Mouse (Mus musculus): Measurements from ENCODE around the gene Copz1. TPM values are rescaled to one million over a fixed set of nuclear protein-coding genes. Genes with fewer than 3 reads are reported as not detected.

Copz1 gene
- polyA plus RNA-seq, 1 experiment from 2014 or later = 265 TPM

DNA sequence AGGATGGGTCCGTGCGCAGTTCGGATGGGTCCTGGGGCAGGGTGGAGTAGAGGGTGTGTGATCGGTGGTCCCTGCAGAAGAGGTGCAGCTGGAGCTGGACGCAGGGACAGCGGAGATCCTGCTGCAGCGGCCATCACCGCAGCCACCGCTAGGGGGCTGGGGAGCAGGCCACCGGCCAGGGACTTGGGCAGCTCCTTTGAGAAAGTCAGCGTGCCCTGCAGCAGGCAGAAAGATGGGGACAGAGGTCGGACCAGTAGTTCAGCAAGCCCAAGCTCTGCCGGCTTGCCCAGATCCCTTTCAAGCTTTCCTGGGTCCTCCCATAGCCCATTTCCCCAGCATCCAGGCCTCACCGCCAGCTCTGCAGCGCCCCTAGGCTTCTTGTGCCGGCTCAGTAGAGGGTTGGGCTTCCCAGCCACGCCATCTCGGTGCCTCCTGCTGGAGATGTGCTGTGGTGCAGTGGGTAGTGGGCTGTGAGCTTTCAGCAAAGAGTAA lies 42.5 kb downstream of the Copz1 start:
- Histone ChIP-seq H3K4me1 (replicated peaks; ENCODE audit: control insufficient read depth, insufficient read depth, low read length) (0 out of 2 replicates have a peak, but pooled peaks cover 3% of the 10 kb centered on the region), H3K36me3 (ENCODE audit: control insufficient read depth, insufficient read depth, low read length) (peaks cover 3% of the 10 kb centered on the region; the same call in 1 of the 2 replicates), H3K9ac (ENCODE audit: low read length) (no peak overlapping the region; the same call in 1 of the 2 replicates), H3K4me2 (ENCODE audit: low read depth, low read length, severe bottlenecking) (peak overlapping the region; percentile 39), H3K27ac (ENCODE audit: low read depth, low read length) (no peak overlapping the region), H3K27me3 (ENCODE audit: control insufficient read depth, insufficient read depth, low read length) (no peaks in the 10 kb centered on the region), H3K9me3 (ENCODE audit: control insufficient read depth, low read length) (no peaks in the 10 kb centered on the region), H3K4me3 (ENCODE audit: low read depth, low read length) (no peak overlapping the region; the same call in 1 of the 2 replicates)
- peak; percentile 85 for ATAC-seq (replicated peaks; ENCODE audit: low FRiP score)
- 3% methylated on average over 18 of the region's 18 CpGs for WGBS
- peak; percentile 91 for DNase-seq (ENCODE audit: low spot score)

DNA sequence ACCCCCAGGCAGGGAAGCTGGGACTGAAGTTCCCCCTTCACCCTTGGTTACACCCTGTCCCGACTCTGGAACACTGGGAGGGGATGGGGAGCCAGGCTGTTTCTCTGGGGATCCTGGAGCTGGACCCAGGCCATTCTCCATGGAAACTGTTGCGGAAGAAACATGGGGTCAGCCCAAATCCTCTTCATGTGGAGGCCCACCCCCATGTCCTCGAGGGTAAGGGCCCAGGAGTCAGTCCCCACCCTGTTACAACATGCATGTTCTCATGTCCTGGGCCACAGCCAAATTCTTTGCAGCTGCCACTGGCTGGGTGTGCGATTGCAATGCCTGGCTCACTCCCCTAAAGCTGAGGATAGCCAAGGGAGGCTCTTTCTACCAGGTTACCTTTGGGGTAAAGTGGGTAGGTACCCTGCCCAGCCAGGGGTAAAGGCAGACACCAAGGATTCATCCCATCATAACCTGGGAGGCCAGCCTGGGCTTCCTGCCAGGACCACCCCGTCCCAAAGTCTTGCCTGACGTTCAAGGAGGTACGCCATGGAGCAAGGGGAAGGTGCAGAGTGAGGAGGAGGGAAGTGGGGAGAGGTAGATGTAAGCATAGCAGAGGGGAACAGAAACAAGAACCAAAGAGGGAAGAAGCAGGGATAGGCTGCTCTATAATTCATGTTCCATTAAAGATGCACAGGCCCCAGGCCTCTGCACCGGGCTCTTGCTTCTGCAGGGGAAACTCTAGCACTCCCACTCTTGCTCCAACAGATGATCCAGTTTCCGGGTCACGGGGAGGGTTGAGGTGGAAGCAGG lies 43.7 kb downstream of the Copz1 start:
- Histone ChIP-seq H3K4me1 (replicated peaks; ENCODE audit: control insufficient read depth, insufficient read depth, low read length) (0 out of 2 replicates have a peak, but pooled peaks cover 3% of the 10 kb centered on the region), H3K9me3 (ENCODE audit: control insufficient read depth, low read length) (no peaks in the 10 kb centered on the region), H3K4me3 (ENCODE audit: low read depth, low read length) (no peak overlapping the region), H3K27ac (ENCODE audit: low read depth, low read length) (no peak overlapping the region), H3K36me3 (ENCODE audit: control insufficient read depth, insufficient read depth, low read length) (peaks cover 3% of the 10 kb centered on the region; the same call in 1 of the 2 replicates), H3K9ac (ENCODE audit: low read length) (no peak overlapping the region), H3K27me3 (ENCODE audit: control insufficient read depth, insufficient read depth, low read length) (no peaks in the 10 kb centered on the region), H3K4me2 (ENCODE audit: low read depth, low read length, severe bottlenecking) (no peak overlapping the region)
- 88% methylated on average over 10 of the region's 10 CpGs for WGBS
- DNase-seq (ENCODE audit: low spot score) (no peak), ATAC-seq (replicated peaks; ENCODE audit: low FRiP score) (no peak)

DNA sequence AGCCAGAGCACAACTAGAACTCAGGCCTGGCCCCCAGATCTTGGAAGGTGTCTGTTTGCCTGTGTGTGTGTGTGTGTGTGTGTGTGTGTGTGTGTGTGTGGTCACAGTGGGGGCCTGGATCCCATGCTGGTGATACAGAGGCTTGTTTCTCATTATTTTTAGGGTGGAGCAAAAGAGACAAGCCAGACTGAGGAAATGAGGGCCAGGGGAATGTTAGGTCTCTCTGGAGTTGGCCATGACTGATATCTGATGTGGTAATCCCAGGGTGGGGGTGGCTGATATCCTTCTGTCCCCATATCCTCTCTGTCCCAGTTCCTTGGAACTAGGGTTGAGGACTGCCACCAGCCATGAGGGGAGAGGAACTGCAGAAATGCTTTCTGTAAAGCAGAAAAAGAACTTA lies 44.6 kb downstream of the Copz1 start:
- H3K4me2 ChIP-seq (ENCODE audit: low read depth, low read length, severe bottlenecking) = no peak overlapping the region
- no peak for DNase-seq (ENCODE audit: low spot score)
- no peak overlapping the region for H3K9ac ChIP-seq (ENCODE audit: low read length)
- H3K4me3 ChIP-seq (ENCODE audit: low read depth, low read length) = no peak overlapping the region
- no peak overlapping the region for H3K27ac ChIP-seq (ENCODE audit: low read depth, low read length)
- no peak for ATAC-seq (replicated peaks; ENCODE audit: low FRiP score)
- H3K27me3 ChIP-seq (ENCODE audit: control insufficient read depth, insufficient read depth, low read length) = no peaks in the 10 kb centered on the region
- no peaks in the 10 kb centered on the region for H3K9me3 ChIP-seq (ENCODE audit: control insufficient read depth, low read length)
- H3K4me1 ChIP-seq (replicated peaks; ENCODE audit: control insufficient read depth, insufficient read depth, low read length) = peaks cover 3% of the 10 kb centered on the region; the same call in 1 of the 2 replicates
- H3K36me3 ChIP-seq (ENCODE audit: control insufficient read depth, insufficient read depth, low read length) = peaks cover 3% of the 10 kb centered on the region; the same call in 1 of the 2 replicates

DNA sequence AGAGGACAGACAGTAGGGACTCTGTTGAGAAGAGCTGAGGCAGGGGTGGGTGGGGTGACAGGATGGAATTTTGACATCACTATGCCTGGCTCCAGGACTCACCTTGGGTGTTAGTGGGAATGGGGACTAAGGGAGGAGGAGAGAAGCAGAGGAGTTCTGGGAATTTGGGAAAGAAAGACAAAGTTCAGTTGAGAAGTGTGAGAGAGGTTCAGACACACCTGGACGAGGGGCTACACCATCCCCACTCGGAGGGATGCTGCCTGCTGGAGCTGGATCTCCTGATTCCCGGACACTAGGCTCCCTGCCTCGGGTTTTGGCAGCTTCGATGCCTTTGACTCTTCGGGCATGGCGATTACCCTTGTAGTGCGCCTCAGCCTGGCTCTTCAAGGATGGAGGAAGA lies 45.2 kb downstream of the Copz1 start:
- ATAC-seq (replicated peaks; ENCODE audit: low FRiP score) (no peak), DNase-seq (ENCODE audit: low spot score) (no peak)
- Histone ChIP-seq H3K27ac (ENCODE audit: low read depth, low read length) (no peak overlapping the region), H3K9ac (ENCODE audit: low read length) (no peak overlapping the region), H3K9me3 (ENCODE audit: control insufficient read depth, low read length) (no peaks in the 10 kb centered on the region), H3K4me2 (ENCODE audit: low read depth, low read length, severe bottlenecking) (no peak overlapping the region), H3K4me1 (replicated peaks; ENCODE audit: control insufficient read depth, insufficient read depth, low read length) (peaks cover 7% of the 10 kb centered on the region; the same call in 1 of the 2 replicates), H3K4me3 (ENCODE audit: low read depth, low read length) (no peak overlapping the region), H3K27me3 (ENCODE audit: control insufficient read depth, insufficient read depth, low read length) (no peaks in the 10 kb centered on the region), H3K36me3 (ENCODE audit: control insufficient read depth, insufficient read depth, low read length) (peaks cover 3% of the 10 kb centered on the region; the same call in 1 of the 2 replicates)
- 90% methylated on average over 8 of the region's 8 CpGs for WGBS

DNA sequence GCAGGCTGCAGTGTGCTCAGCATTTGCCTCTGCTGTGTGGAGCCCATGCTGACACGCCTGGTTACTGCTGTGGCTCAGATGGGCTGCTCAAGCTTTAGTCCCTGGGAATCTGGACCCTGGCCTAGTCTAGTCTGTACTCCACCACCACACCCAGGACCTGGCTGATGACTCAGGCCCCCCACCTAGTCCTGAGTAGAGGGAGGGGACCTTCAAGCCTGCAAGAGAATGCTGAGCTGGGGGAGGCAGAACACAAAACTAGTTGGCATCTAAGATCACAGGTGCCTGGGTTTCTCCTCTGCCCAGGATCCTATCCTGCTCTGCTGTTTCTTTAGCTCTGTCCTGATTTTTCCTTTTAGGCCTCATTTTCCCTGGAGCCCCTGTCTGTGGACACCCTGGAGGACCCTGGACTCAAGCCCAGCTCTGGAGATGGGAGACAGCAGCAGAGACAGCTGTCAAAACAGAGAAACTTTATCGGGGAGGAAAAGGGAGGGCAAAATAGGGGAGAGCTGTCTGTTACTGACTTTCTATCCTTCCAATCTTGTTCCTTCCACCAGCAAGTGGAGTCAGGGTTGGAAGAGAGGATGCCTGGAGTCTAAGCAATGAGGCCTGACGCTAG lies 45.8 kb downstream of the Copz1 start:
- no peak overlapping the region for H3K27ac ChIP-seq (ENCODE audit: low read depth, low read length)
- H3K9ac ChIP-seq (ENCODE audit: low read length) = no peak overlapping the region
- no peak for DNase-seq (ENCODE audit: low spot score)
- 75% methylated on average over 3 of the region's 3 CpGs for WGBS
- H3K4me2 ChIP-seq (ENCODE audit: low read depth, low read length, severe bottlenecking) = no peak overlapping the region
- no peaks in the 10 kb centered on the region for H3K27me3 ChIP-seq (ENCODE audit: control insufficient read depth, insufficient read depth, low read length)
- ATAC-seq (replicated peaks; ENCODE audit: low FRiP score) = no peak
- no peak overlapping the region for H3K4me3 ChIP-seq (ENCODE audit: low read depth, low read length)
- no peaks in the 10 kb centered on the region for H3K9me3 ChIP-seq (ENCODE audit: control insufficient read depth, low read length)
- H3K36me3 ChIP-seq (ENCODE audit: control insufficient read depth, insufficient read depth, low read length) = peaks cover 3% of the 10 kb centered on the region; the same call in 1 of the 2 replicates
- H3K4me1 ChIP-seq (replicated peaks; ENCODE audit: control insufficient read depth, insufficient read depth, low read length) = peaks cover 7% of the 10 kb centered on the region; the same call in 1 of the 2 replicates

DNA sequence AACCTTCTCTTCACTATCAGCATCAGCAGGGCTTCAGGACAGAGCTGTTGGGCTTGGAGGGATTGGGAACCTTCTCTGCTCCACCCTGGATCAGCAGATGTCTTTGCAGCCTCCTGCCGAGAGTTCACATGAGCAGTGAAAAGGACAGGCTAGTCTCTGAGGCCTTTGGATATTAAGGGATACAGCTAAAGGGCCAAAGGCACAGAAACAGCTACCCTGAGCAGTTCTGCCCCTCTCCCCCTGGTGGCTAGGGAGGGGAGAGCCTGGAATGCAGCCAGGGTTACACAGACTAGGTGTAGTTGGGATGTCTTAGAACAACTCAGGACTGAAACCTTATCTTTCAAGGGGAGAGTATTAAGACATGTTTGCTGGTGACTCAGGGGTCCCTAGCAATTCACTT lies 48.6 kb downstream of the Copz1 start:
- H3K4me1 ChIP-seq (replicated peaks; ENCODE audit: control insufficient read depth, insufficient read depth, low read length) = peaks cover 9% of the 10 kb centered on the region; the same call in 1 of the 2 replicates
- H3K9ac ChIP-seq (ENCODE audit: low read length) = no peak overlapping the region
- H3K27ac ChIP-seq (ENCODE audit: low read depth, low read length) = no peak overlapping the region
- no peaks in the 10 kb centered on the region for H3K27me3 ChIP-seq (ENCODE audit: control insufficient read depth, insufficient read depth, low read length)
- peaks cover 3% of the 10 kb centered on the region; the same call in 1 of the 2 replicates for H3K36me3 ChIP-seq (ENCODE audit: control insufficient read depth, insufficient read depth, low read length)
- no peak overlapping the region for H3K4me2 ChIP-seq (ENCODE audit: low read depth, low read length, severe bottlenecking)
- no peaks in the 10 kb centered on the region for H3K9me3 ChIP-seq (ENCODE audit: control insufficient read depth, low read length)
- ATAC-seq (replicated peaks; ENCODE audit: low FRiP score) (no peak), DNase-seq (ENCODE audit: low spot score) (no peak)
- WGBS = 80% methylated on average over 1 of the region's 1 CpGs
- no peak overlapping the region for H3K4me3 ChIP-seq (ENCODE audit: low read depth, low read length)

DNA sequence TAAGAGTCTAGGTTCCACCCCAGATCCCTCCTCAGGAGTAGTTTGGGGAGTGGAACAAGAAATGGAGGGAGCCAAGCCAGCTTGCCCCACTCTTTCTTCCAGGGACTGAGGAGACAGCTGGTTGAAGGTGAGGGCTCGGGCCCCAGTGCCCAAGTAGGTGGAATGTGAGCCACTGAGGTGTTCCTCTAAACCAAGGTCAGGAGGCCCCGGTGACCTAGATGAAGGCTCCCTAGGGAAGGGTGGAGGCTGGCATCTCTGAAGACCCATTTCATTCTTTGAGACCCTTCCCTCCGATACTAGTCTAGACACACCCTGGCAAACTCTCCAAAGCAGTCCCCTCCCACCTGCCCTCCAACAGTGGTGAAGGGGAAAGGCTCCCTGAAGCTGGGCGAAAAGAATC lies 49.9 kb downstream of the Copz1 start:
- Histone ChIP-seq H3K4me1 (replicated peaks; ENCODE audit: control insufficient read depth, insufficient read depth, low read length) (peaks cover 9% of the 10 kb centered on the region; the same call in 1 of the 2 replicates), H3K27me3 (ENCODE audit: control insufficient read depth, insufficient read depth, low read length) (no peaks in the 10 kb centered on the region), H3K36me3 (ENCODE audit: control insufficient read depth, insufficient read depth, low read length) (no peaks in the 10 kb centered on the region), H3K27ac (ENCODE audit: low read depth, low read length) (no peak overlapping the region), H3K4me3 (ENCODE audit: low read depth, low read length) (peak overlapping the region; percentile 71), H3K9ac (ENCODE audit: low read length) (peak overlapping the region; percentile 72), H3K4me2 (ENCODE audit: low read depth, low read length, severe bottlenecking) (peak overlapping the region; percentile 89), H3K9me3 (ENCODE audit: control insufficient read depth, low read length) (no peaks in the 10 kb centered on the region)
- 43% methylated on average over 4 of the region's 4 CpGs for WGBS
- ATAC-seq (replicated peaks; ENCODE audit: low FRiP score) (no peak), DNase-seq (ENCODE audit: low spot score) (peak; percentile 47)

DNA sequence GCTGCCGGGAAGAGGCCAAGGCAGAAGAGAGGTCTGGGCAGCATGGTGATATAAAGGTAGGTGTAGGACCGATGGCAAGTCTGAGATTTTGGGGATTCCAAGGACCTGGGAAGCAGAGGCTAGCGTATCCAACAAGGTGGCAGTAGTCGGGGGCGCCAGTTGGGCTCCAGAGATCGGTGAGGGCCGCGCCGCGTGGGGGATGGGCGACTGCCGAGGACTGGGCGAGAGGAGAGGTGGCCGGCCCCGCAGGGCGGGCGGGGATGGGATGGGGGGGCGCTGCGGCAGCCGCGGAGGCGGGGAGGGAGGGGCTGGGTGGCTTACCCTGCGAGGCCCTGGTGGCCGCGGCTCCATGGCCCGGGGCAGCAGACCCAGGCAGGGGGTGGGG lies 50.5 kb downstream of the Copz1 start:
- H3K4me2 ChIP-seq (ENCODE audit: low read depth, low read length, severe bottlenecking) = peak overlapping the region; percentile 89
- no peaks in the 10 kb centered on the region for H3K27me3 ChIP-seq (ENCODE audit: control insufficient read depth, insufficient read depth, low read length)
- DNase-seq (ENCODE audit: low spot score) (no peak), ATAC-seq (replicated peaks; ENCODE audit: low FRiP score) (peak; percentile 81)
- H3K36me3 ChIP-seq (ENCODE audit: control insufficient read depth, insufficient read depth, low read length) = no peaks in the 10 kb centered on the region
- no peaks in the 10 kb centered on the region for H3K9me3 ChIP-seq (ENCODE audit: control insufficient read depth, low read length)
- H3K27ac ChIP-seq (ENCODE audit: low read depth, low read length) = no peak overlapping the region
- H3K9ac ChIP-seq (ENCODE audit: low read length) = peak overlapping the region; percentile 72
- 2% methylated on average over 21 of the region's 26 CpGs for WGBS
- H3K4me1 ChIP-seq (replicated peaks; ENCODE audit: control insufficient read depth, insufficient read depth, low read length) = peaks cover 9% of the 10 kb centered on the region; the same call in 1 of the 2 replicates
- peak overlapping the region; percentile 71 for H3K4me3 ChIP-seq (ENCODE audit: low read depth, low read length)
